Mouse (Mus musculus) frontal cortex, postnatal 25 days (tissue): ENCODE measurements around the gene Nfkb1.
A peak's percentile ranks its signal among the peaks of the same experiment; 100 is the strongest.

Experiments used
- DNase-seq, 2 experiments: peaks; one replicate each; pipeline ENCODE4 v3.0.0; 2022; ENCODE audit warnings: low spot score in 2 of 2

The Nfkb1 gene

DNA sequence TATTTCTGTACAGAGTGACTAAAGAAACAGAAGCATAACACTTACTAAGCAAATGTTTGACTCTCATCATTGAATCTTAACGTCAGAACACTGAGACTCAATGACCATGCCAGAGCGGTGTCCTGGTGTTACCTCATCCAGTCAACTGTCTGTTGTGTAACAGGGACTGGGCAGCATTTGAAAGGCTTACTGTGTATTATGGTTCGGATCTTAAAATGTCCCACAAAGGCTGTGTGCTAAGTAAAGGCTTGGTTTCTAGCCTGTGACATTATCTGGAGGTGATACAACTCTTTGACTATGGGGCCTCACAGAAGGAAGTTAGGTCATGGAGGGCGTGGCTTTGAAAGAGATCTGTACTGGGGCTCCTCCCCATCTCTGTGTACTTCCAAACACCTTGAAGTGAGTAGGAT, 104.9 kb downstream of the Nfkb1 start:
- DNase-seq = no peak

DNA sequence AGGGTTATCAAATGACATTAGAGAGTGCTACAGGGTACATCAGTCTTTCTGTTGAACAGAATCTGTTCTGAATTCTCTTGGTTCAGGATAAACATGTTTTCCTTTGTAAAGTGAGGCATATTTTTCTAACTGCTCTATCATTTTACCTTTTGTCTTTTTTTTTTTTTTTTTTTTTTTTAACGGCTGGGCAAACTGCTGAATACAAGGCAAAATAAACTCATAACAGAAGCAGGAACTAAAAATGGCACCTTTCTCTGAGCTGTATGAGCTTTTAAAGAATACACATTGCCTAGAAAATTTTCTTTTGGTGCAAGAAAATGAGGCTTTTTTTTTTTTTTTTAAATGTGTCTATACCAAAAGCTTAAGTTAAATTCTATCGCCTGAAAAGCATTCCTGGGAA, 105.3 kb downstream of the Nfkb1 start:
- DNase-seq = no peak

DNA sequence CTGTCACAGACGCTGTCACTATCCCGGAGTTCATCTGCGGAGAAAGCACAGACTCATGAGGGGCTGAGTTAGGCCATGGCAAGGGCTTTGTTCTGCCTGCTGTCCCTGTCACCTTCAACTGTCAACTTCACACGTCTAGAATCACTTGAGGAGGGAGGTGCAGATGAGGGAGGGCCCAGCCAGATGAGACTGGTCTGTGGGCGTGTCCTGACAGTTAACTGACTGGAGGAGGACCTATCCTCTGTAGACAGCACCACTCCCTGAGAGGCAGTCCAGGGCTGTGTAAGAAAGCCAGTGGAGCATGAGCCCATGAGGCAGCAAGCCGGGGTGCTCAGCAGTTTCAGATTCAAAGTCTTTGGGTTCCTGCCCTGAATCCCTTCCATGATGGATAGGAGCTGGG, 105.9 kb downstream of the Nfkb1 start:
- no peak for DNase-seq

DNA sequence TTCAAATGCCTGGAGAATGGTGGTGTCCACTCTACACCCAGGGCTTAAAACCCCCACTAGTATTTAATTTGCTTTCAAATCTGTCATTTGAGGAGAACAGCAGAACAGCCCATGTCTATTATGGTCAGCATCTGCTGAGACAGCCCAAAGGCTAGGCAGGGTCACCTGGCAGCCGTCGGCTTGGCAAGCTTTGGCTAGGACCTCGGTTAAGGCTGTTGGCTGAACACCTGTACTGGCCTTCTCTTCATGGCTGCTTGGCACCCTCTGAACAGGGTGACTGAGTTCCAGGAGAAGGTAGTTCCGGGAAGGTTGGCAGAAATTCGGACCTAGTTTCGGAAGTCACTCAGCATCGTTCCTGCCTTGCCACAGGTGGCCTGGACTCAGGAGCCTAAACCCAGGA, 109.1 kb downstream of the Nfkb1 start:
- no peak for DNase-seq

DNA sequence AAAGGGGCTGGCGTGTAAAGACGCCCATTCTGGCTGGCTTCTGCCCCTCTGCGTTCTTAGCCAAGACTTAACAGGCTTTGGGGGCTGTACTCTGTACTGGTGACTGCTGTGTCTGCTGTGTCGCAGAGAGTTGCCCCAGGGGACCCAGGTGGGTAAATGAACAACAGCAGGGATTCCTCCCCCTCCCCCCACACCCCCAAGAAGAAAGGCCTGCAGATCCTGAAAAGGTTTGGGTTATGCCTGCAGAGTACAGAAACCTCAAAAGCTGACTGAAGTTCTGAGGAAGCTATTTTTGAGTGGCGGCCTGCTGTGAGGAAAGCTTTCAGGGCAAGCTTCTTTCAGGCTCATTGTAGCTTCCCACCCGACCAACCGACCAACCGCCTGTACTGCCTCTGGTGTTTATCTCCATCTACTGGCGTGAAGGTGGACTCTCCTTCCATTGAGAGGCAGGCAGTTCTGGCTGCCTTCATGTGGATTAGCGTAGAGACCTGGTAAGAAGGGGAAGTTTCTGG, 109.7 kb downstream of the Nfkb1 start:
- no peak for DNase-seq

DNA sequence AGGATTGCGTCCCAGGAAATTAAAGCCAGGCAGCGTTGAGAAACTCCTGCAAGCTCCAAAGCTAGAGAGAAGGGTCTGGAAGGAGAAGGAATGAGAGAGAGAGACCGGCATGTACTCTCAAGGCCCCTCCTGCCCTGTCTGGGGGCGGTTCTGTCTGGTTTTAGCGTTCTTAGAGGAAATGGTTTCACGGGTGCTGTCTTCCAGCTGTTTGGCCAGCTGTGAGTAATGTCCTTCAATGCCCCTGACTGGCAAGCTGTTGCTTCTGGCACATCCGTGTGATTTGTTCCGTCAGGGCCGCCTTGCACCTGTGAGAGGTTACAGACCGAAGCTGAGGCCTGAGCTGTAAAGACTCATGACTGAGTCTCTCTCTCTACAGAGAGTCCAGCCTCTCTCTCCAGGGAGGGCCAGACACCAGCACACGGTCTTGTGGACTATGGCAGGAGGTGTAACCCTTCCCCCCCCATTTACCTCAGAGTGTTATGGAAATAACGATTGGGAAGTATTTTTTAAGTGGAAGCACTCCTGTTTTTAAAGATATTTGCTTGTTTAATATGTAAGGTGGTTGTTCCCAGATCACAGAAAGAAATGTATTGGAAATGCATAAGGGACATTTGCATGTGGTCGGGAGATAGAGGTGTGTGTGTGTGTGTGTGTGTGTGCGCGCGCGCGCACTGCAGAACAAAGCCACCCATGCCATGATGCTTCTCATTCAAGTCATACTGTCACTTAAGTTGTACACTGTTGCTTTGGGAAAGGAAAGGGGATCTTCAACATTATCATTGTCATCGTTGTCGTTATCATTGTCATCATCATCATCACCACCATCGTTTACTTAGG, 110.7 kb downstream of the Nfkb1 start:
- DNase-seq = no peak

DNA sequence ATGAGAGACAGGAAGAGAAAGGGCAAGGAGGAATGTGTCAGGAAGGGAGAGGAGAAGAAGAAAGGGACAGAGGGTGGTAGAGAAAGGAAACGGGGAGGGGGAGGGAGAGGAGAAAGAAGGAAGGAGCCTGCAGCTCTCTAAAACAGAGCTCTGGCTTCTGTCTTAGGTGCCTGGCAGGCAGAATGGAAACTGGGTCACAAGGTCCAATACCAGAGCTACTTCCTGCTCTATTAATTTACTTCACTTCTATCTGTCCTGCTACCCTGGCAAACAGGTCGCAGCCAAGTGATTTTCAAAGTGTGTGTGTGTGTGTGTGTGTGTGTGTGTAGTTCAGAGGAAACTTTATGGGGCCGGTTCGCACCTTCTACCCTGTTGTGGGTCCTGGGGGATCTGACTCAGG, 112.2 kb downstream of the Nfkb1 start:
- DNase-seq = no peak

DNA sequence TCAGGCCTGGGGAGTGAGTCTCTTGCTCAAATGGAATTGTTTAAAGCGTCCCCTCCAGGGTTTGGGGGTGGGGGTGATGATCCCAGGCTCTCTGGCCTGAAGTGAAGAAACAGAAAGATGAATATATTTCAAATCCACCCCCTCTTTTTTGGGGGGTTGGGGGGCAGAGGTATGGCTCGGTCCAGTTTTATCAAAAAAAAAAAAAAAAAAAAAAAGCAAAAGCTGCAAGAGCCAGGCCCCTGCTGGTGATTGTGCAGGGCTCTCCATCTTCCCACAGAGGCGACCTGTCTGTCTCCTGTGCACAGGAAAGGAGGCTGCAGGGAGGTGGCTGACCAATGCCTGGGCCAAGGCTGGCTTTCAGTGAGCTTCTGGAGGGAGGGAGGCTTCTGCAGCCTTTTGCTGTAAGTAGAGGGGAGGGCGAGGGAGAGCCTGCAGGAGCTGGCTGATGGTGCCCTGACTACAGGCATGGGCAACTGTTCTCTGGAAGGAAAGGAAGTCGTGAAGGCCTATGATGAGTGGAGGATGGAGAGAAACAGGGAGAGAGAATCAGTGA, 112.7 kb downstream of the Nfkb1 start:
- DNase-seq = no peak

DNA sequence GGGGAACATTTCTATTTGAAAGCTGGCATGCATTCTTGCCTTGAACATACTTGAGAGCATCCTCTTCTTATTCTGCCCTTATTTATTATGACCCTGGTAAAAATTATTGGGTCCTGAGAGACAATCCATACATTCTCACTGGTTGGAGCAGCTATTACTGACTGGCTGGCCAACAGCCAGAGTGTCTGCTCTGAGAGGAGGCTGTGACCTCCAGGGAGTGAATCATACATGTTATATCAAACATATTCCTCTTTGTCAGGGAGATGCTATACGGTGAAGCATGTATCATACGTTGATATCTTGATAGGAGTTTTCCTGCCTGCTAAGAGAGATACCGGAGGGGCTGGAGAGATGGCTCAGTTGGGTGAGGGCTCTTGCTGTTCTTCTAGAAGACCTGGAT, 116.2 kb downstream of the Nfkb1 start:
- DNase-seq = no peak

DNA sequence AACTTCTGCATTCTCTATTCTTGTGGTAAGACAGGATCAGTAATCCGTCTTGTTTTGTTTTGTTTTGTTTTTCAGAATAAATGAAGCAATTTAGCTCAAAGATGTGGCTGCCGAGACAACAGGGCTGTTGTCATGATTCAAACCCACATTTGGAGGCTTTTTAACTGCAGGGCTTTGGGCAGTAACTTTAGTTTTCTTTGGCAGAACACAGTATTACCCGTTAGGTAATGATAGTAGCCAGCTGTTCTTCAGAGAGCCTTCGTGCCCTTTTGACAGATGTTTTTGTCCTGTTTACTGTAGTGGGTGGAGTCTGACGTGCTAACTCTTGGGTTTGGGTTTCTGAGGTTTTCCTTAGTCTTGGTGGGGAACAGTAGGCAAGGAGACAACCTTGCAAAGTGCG, 118.3 kb downstream of the Nfkb1 start:
- no peak for DNase-seq

DNA sequence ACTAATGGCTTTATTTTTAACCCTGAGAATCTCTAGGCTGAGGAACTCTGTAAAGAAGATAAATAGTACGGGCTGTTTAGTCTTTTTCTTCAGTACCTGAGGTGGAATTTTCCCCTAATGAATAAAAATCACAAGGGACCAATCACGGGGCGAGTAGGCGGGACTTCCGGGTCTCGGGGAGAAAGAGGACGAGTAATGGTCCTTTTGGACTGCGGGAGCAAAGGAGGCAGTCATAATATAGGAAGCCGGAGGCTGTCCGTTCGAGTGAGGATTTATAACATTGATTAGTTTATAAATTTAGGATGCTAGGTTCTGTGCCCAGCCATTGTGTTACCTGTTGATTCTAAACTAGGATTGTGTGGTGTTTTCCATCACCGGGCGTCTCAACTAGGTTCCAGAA, 119.8 kb downstream of the Nfkb1 start:
- DNase-seq = no peak

DNA sequence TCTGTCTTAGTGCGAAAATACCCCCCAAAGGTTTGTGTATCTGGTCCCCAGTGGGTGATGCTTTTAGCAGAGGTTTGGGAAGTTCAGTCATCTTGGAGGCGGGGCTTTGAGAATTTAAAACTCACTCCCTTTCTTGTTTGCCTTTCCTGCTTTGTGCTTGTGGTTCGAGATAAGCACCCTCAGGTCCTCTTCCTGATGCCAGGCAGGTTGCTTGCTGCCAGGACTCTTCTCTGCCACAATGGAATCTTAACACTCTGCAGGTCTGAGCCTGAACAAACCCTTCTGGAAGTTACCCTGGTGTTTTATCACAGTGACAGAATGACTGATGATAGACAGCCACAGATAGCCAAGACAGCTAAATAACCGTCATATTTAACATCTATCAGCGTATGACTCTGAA, 122.7 kb downstream of the Nfkb1 start:
- DNase-seq = no peak

DNA sequence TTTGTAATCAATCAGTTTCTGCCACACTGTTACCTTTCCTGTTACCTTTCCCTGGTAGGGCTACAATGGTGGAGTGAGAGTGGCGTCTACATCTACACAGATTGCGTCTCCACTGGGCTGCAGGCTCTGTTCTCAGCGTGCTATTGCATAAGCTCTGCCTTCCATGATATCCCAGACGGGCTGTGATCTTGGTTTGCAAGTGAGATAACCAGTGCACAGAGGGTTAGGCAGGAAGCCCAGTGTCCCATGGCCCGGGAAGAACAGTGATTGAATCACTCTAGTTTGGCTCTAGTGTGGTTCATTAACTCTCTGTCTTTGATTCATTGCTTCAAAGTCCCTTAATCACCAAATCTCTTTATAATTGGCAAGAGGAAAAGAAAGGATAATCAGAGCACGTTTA, 123.5 kb downstream of the Nfkb1 start:
- no peak for DNase-seq

DNA sequence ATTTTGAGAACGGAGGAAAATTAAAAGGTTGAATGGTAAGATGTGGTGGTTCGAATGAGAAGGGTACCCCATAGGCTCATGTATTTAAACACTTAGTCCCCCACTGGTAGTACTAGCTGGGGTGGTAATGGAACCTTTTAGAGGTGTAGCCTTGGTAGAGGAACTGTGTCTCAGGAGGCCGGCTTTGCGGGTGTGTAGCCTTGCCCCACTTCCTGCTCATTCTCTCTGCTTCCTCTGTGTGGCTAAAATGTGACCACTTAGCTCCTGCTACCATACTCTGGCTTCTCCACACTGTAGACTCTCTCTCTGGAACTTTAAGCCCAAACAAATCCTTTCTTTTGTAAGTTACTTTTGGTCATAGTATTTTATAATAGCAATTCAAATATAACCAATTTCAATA, 126.0 kb downstream of the Nfkb1 start:
- DNase-seq = no peak

DNA sequence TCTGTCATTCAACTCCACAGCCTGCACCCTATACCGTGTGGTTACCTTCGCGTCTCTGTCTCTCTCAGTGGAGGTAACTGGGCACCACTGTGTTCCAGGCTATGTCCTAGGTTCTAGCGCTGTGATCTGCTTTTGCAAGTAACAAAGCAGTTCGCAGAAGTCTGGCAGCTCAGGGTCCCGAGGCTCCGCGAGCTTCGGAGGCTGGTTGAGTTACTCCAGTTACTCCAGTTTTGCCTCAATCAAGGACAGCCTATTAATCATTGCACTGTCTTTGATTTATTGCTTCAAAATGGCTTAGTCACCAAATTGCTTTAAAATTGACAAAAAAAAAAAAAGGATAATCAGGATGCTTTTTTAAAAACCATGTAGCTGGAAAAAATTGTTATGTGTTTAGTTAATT, 126.6 kb downstream of the Nfkb1 start:
- DNase-seq = no peak

DNA sequence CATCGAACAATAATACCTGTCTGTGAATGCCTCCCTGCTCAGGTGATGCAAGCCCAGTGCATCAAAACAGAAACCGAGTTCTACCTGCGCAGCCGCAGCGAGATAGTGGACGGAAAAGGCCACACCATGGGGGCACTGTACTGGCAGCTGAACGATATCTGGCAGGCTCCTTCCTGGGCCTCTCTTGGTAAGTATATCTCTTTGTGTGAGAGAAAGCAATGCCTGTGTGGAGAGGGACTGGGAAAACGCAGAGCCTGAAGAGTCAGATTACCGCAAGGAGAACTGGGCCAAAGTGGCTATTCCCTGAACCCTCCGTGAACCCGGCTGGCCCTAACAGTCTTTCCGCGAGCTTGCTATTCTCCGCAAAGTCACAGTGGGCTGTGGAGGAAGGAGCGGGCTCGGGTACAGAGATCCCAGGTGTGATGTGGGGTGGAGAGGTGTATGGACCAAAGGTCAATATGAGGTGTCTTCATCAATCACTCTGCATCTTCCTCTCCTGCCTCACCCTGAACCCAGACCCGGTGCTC, 128.1 kb downstream of the Nfkb1 start:
- DNase-seq = no peak

DNA sequence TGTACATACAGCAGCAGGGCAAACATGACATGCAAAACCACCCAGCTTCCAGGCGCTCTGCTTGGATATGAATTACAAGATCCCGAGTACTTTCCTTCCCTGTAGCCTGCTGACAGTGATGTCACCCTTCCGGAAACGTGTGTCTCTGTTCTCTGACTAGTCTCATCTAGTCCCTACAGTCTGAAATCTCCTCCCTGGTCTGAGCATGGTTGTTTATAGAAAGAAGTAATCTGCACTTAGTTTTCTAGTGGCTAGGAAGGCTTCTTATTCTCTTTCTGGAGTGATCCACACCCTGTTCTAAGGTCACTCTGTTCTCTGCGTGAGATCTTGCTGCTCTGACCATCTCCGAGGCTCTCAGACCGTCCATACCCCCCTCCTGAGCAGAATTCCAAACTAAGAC, 129.3 kb downstream of the Nfkb1 start:
- no peak for DNase-seq

DNA sequence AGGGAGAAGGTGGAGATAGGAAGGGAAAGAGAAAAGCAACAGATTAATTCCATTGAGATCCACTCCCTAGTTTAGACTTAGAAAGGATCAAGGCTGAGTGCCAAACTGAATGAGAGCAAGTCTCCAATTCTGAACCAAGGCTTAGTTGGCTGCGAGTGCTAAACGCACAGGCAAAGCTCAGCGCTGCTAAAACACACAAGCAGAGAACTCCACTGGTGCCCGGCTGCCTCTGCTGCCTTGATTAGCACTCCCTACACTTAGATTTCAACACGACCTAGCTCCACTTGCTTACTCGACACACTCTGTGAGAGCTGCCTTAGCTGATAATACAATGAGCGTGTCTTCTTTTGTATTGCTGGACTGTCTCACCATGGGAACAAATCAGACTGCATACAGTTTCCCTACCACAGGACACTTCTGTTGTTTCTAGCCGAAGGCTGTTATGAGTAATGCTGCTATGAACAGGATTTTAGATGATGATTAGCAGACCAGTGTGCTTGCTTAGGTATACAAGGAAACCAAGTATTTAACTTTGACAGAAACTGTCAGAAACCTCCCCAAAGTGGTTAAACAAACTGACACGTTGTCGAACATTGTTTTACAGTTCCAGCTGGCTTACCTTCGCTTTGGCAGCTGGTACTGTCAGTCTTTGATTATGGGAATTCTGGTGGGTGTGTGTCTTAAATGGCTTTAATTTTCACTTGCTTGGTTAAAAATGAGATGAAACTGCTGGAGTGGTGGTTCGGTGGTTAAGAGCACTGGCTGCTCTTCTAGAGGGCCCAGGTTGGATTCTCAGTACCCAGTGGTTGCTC, 134.3 kb downstream of the Nfkb1 start:
- no peak for DNase-seq

DNA sequence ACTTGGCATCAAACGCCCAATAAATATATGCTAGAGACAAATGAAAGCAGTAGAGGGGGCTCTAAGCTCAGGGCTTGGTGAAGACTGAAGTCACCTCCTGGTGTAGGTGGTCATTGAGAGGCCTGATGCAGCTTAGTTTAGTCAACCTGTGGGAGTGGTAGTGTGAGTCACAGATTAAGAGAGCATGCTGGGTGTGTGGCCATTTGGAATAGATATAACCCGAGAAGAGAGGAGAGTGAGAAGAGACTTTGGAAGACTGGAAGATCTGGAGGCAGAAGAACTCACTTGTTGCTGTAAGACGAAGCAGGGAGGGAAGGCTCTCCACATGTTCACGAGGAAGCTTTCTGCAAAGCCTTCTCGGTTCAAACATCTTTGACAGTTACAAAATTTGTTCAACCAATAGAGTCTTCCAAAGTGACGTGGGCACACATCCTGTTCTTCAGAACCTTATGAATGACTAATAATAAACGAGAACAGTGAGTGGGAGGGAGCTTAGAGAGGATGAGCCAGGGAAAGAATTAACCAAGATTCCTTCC, 135.2 kb downstream of the Nfkb1 start:
- DNase-seq = peak in 1 of 2 experiments; percentile 19

DNA sequence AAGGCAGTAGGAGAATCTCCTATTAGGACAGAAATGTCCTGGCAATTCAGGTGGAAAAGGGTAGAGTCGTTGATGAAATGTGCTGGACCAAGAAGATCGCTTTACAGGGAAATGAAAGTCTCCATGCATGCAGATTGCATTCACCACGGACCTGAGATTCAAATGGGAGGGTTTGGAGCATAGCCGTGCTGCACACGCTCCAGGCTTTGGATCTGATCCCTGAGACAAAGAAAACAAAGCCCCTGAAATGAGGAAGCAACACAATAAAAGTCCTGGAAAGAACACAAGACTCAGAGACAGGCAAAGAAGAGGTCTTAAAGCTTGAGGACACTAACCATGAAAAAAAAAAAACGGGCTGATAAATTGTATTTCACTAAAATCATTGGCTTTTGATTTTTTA, 136.2 kb downstream of the Nfkb1 start:
- DNase-seq = no peak

DNA sequence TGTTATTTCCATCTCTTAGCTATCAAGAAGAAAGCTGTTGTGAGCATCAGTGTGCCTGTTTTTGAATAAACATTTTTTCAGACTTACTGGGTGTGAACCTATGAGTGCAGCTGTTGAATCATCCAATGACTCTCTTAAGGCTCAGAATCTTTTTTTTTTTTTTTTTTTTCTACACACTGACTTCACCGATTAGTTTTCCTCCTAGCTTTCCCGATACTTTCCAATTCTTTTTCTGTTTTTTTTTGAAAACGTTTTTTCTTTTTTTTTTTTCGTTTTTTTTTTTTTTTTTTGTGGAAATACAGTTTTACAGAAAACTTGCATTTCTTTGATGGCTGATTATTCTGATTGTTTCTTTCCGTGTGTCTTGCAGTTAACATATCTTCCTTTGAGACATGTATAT, 138.5 kb downstream of the Nfkb1 start:
- no peak for DNase-seq

DNA sequence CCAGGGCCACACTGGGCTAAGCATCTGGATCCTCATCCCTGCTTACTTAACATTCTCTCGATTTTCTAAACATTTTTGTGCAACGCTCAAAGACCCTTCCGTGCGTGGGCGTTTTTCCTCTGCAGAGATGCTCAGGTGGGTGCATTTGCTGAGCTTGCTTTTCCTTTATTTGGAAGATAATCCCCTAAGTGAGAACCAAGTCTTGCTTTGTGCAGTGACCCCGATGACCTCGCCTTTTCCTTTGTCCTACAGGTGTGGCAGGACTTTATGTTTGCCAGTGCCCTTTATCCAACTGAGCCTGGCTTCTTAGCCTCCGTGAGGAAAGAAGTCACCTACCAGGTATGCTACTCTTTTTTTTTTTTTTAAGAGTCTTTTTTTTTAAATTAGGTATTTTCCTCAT, 144.0 kb downstream of the Nfkb1 start:
- no peak for DNase-seq
